31 mouse cellular contexts compared by ENCODE assay signal in genomic region chr3:95520100-95520499, GRCm38 (mm10). TPM values are rescaled to one million over a fixed set of nuclear protein-coding genes. Genes with fewer than 3 reads are reported as not detected.
DNase-seq lines count a peak whose midpoint lies in the region; ATAC-seq and TF ChIP-seq lines count a peak whose summit lies in the region.
"Had no signal": no experiment of that assay in that cellular context is flagged by ENCODE, and none has a peak within 500 bp of the region (broad histone marks: within the 10 kb centered on the region; RNA-seq: fewer than 3 reads in every experiment).

No protein-coding gene starts in this region.

- H3K4me2 ChIP-seq in hindbrain, embryonic 16.5 days (ENCODE audit: low read length) = no peak overlapping the region
- H3K4me2 ChIP-seq in liver, embryonic 13.5 days = 0 out of 2 replicates have a peak overlapping the region, but pooled peaks have one; percentile 8
- H3K4me2 ChIP-seq: embryonic facial prominence, embryonic 12.5 days; hindbrain, embryonic 12.5 days; limb, embryonic 15.5 days; lung, embryonic 15.5 days; midbrain, embryonic 12.5 days; neural tube, embryonic 13.5 days had no signal

- no peak for TF ChIP-seq CTCF in bone marrow, adult 2 months (IDR thresholded peaks at IDR 0.05; ENCODE audit: control insufficient read depth, insufficient read depth, low read length)

- no peak overlapping the region for H3K4me3 ChIP-seq in hindbrain, embryonic 10.5 days
- H3K4me3 ChIP-seq in hindbrain, embryonic 16.5 days (ENCODE audit: low read length) = no peak overlapping the region
- H3K4me3 ChIP-seq in bone marrow, adult 2 months (replicated peaks; ENCODE audit: control insufficient read depth, low read depth, low read length) = no peak overlapping the region
- H3K4me3 ChIP-seq in liver, embryonic 13.5 days (replicated peaks) = no peak overlapping the region
- no peak overlapping the region for H3K4me3 ChIP-seq in macrophage (ENCODE audit: inconsistent target)
- no peak overlapping the region for H3K4me3 ChIP-seq in limb, embryonic 10.5 days
- H3K4me3 ChIP-seq: embryonic facial prominence, embryonic 12.5 days; hindbrain, embryonic 12.5 days; limb, embryonic 15.5 days; lung, embryonic 15.5 days; midbrain, embryonic 12.5 days; neural tube, embryonic 13.5 days had no signal

- H3K79me2 ChIP-seq in macrophage (ENCODE audit: inconsistent target) = peaks cover 35% of the 10 kb centered on the region; the same call in 1 of the 2 replicates

- H3K27ac ChIP-seq in hindbrain, embryonic 10.5 days = 0 out of 2 replicates have a peak overlapping the region, but pooled peaks have one; percentile 50
- no peak overlapping the region for H3K27ac ChIP-seq in hindbrain, embryonic 16.5 days (ENCODE audit: low read depth, low read length)
- H3K27ac ChIP-seq in bone marrow, adult 2 months (ENCODE audit: control insufficient read depth, insufficient read depth, low read depth, low read length, poor library complexity) = peak overlapping the region; percentile 63; the same call in 1 of the 2 replicates
- peak overlapping the region; percentile 88 for H3K27ac ChIP-seq in liver, embryonic 13.5 days
- H3K27ac ChIP-seq in macrophage = peak overlapping the region; percentile 92
- H3K27ac ChIP-seq in limb, embryonic 10.5 days = no peak overlapping the region
- H3K27ac ChIP-seq: embryonic facial prominence, embryonic 12.5 days; kidney, postnatal 0 days; limb, embryonic 15.5 days; lung, embryonic 15.5 days; midbrain, embryonic 12.5 days; neural tube, embryonic 13.5 days had no signal

- no peaks in the 10 kb centered on the region for H3K4me1 ChIP-seq in hindbrain, embryonic 10.5 days (replicated peaks)
- H3K4me1 ChIP-seq in hindbrain, embryonic 16.5 days (ENCODE audit: control insufficient read depth, insufficient read depth, low read depth, low read length) = no peaks in the 10 kb centered on the region
- peaks cover 19% of the 10 kb centered on the region for H3K4me1 ChIP-seq in bone marrow, adult 2 months (ENCODE audit: control insufficient read depth, insufficient read depth, low read length)
- peaks cover 92% of the 10 kb centered on the region for H3K4me1 ChIP-seq in liver, embryonic 13.5 days (replicated peaks)
- H3K4me1 ChIP-seq in limb, embryonic 10.5 days = peaks cover 14% of the 10 kb centered on the region
- H3K4me1 ChIP-seq: neural tube, embryonic 13.5 days had no signal

- no peak overlapping the region for H3K9ac ChIP-seq in hindbrain, embryonic 16.5 days (ENCODE audit: low read depth, low read length)
- H3K9ac ChIP-seq in liver, embryonic 13.5 days = peak overlapping the region; percentile 62
- H3K9ac ChIP-seq: embryonic facial prominence, embryonic 12.5 days; hindbrain, embryonic 12.5 days; limb, embryonic 15.5 days; lung, embryonic 15.5 days; midbrain, embryonic 12.5 days; neural tube, embryonic 13.5 days had no signal

- no peak for ATAC-seq in hindbrain, embryonic 16.5 days
- ATAC-seq in liver, embryonic 13.5 days (ENCODE audit: low read depth) = no peak
- ATAC-seq: forebrain, embryonic 14.5 days had no signal

- WGBS in hindbrain, embryonic 10.5 days = 84% methylated on average over 3 of the region's 3 CpGs
- WGBS in hindbrain, embryonic 16.5 days = 88% methylated on average over 3 of the region's 3 CpGs
- 87% methylated on average over 3 of the region's 3 CpGs for WGBS in bone marrow, adult 2 months
- 77% methylated on average over 3 of the region's 3 CpGs for WGBS in liver, embryonic 13.5 days (ENCODE audit: insufficient replicate concordance)
- 98% methylated on average over 3 of the region's 3 CpGs for WGBS in macrophage (ENCODE audit: missing documents)
- 88% methylated on average over 3 of the region's 3 CpGs for WGBS in limb, embryonic 10.5 days

- no peaks in the 10 kb centered on the region for H3K27me3 ChIP-seq in hindbrain, embryonic 10.5 days (ENCODE audit: insufficient read depth, poor library complexity, severe bottlenecking)
- no peaks in the 10 kb centered on the region for H3K27me3 ChIP-seq in hindbrain, embryonic 16.5 days (replicated peaks; ENCODE audit: control insufficient read depth, insufficient read depth, low read length)
- no peaks in the 10 kb centered on the region for H3K27me3 ChIP-seq in liver, embryonic 13.5 days
- no peaks in the 10 kb centered on the region for H3K27me3 ChIP-seq in limb, embryonic 10.5 days (ENCODE audit: low read depth, poor library complexity, severe bottlenecking)
- H3K27me3 ChIP-seq: embryonic facial prominence, embryonic 12.5 days; hindbrain, embryonic 12.5 days; limb, embryonic 15.5 days; lung, embryonic 15.5 days; midbrain, embryonic 12.5 days; neural tube, embryonic 13.5 days had no signal

- H3K9me3 ChIP-seq in hindbrain, embryonic 10.5 days = no peaks in the 10 kb centered on the region
- no peaks in the 10 kb centered on the region for H3K9me3 ChIP-seq in hindbrain, embryonic 16.5 days (ENCODE audit: control insufficient read depth, low read length)
- no peaks in the 10 kb centered on the region for H3K9me3 ChIP-seq in liver, embryonic 13.5 days (replicated peaks)
- H3K9me3 ChIP-seq in limb, embryonic 10.5 days (replicated peaks) = no peaks in the 10 kb centered on the region
- H3K9me3 ChIP-seq: embryonic facial prominence, embryonic 12.5 days; hindbrain, embryonic 12.5 days; limb, embryonic 15.5 days; lung, embryonic 15.5 days; midbrain, embryonic 12.5 days; neural tube, embryonic 13.5 days had no signal

- no peak for TF ChIP-seq POLR2A in bone marrow, adult 2 months (IDR thresholded peaks at IDR 0.05; ENCODE audit: borderline replicate concordance, control insufficient read depth, low read depth, low read length)

- H3K36me3 ChIP-seq in hindbrain, embryonic 10.5 days = no peaks in the 10 kb centered on the region
- no peaks in the 10 kb centered on the region for H3K36me3 ChIP-seq in hindbrain, embryonic 16.5 days (ENCODE audit: control insufficient read depth, insufficient read depth, low read length)
- no peaks in the 10 kb centered on the region for H3K36me3 ChIP-seq in liver, embryonic 13.5 days
- no peaks in the 10 kb centered on the region for H3K36me3 ChIP-seq in macrophage (ENCODE audit: inconsistent target)
- H3K36me3 ChIP-seq in limb, embryonic 10.5 days = no peaks in the 10 kb centered on the region
- H3K36me3 ChIP-seq: embryonic facial prominence, embryonic 12.5 days; hindbrain, embryonic 12.5 days; limb, embryonic 15.5 days; lung, embryonic 15.5 days; midbrain, embryonic 12.5 days; neural tube, embryonic 13.5 days had no signal

- no peak for DNase-seq in hindbrain, embryonic 10.5 days (ENCODE audit: low spot score)
- no peak for DNase-seq in liver, embryonic 13.5 days
- no peak for DNase-seq in limb, embryonic 10.5 days (ENCODE audit: low spot score)
- no peak for DNase-seq in ovary, postnatal 10 days (ENCODE audit: low spot score)
- DNase-seq: adrenal gland, postnatal 25 days; cerebellum, adult 9-10 months; cerebellum, postnatal 36 days; gastrocnemius, postnatal 25 days; heart, adult 18-20 months; kidney, adult 8-10 months; kidney, postnatal 4 days; layer of hippocampus, postnatal 36 days; left cerebral cortex, postnatal 4 days; thymus, postnatal 14 days had no signal

RNA-seq across cellular contexts. Expression of gene Ctss, which starts 6.5 kb away (rescaled TPM):
- 3.9 and 7.6 TPM in 2 replicates for polyA plus RNA-seq in hindbrain, embryonic 10.5 days (2016; fragmentation: Nextera tagmentation; extraction: Ambion mirVana)
- 11.6 and 16.3 TPM in 2 replicates for polyA plus RNA-seq in hindbrain, embryonic 16.5 days (2015; fragmentation: Nextera tagmentation; extraction: Ambion mirVana)
- polyA plus RNA-seq in bone marrow, adult 2 months (2011; ENCODE audit: insufficient read depth, insufficient read length, low replicate concordance, missing spikeins) = 19.5 and 42.3 TPM in 2 replicates
- 19.8 and 20.8 TPM in 2 replicates for polyA plus RNA-seq in liver, embryonic 13.5 days (2015; fragmentation: Nextera tagmentation; extraction: Ambion mirVana)
- total RNA-seq in macrophage (2018; cell fraction: chromatin; rRNA removed) = 100 to 1,000 TPM; 123 to 423 (median 235) TPM
- total RNA-seq in macrophage (2018; cell fraction: cytosol; rRNA removed) = 1,000 to 10,000 TPM; 2,639 to 4,991 (median 3,753) TPM
- total RNA-seq in macrophage (2018; cell fraction: nucleus; rRNA removed) = 1,000 to 10,000 TPM in 25 of 26 experiments, 100 to 1,000 TPM in 1; 662 to 5,760 (median 3,354) TPM
- 4,472 to 5,209 TPM (median 4,886 TPM) in 3 replicates for polyA plus RNA-seq in macrophage (2018)
- 1.0 and 3.3 TPM in 2 replicates for polyA plus RNA-seq in limb, embryonic 10.5 days (2016; fragmentation: Nextera tagmentation; extraction: Ambion mirVana)

RNA-seq across cellular contexts. Expression of gene Ctsk, which starts 21.0 kb away (rescaled TPM):
- polyA plus RNA-seq in hindbrain, embryonic 10.5 days (2016; fragmentation: Nextera tagmentation; extraction: Ambion mirVana) = 3.7 and 5.9 TPM in 2 replicates
- 8.4 and 10.0 TPM in 2 replicates for polyA plus RNA-seq in hindbrain, embryonic 16.5 days (2015; fragmentation: Nextera tagmentation; extraction: Ambion mirVana)
- polyA plus RNA-seq in bone marrow, adult 2 months (2011; ENCODE audit: insufficient read depth, insufficient read length, low replicate concordance, missing spikeins) = 3.2 and 4.0 TPM in 2 replicates
- polyA plus RNA-seq in liver, embryonic 13.5 days (2015; fragmentation: Nextera tagmentation; extraction: Ambion mirVana) = 1.7 and 1.9 TPM in 2 replicates
- 1 to 10 TPM in 19 of 26 experiments, under 1 TPM in 5, not detected in 2; 0.41 to 9.2 (median 2.1) TPM for total RNA-seq in macrophage (2018; cell fraction: chromatin; rRNA removed)
- total RNA-seq in macrophage (2018; cell fraction: cytosol; rRNA removed) = 1 to 10 TPM; 1.6 to 5.8 (median 3.4) TPM
- total RNA-seq in macrophage (2018; cell fraction: nucleus; rRNA removed) = 1 to 10 TPM; 1.2 to 8.9 (median 3.6) TPM
- polyA plus RNA-seq in macrophage (2018) = 4.6 to 5.0 TPM (median 4.8 TPM) in 3 replicates
- polyA plus RNA-seq in limb, embryonic 10.5 days (2016; fragmentation: Nextera tagmentation; extraction: Ambion mirVana) = 3.4 and 4.2 TPM in 2 replicates

RNA-seq across cellular contexts. Expression of gene Hormad1, which starts 39.4 kb away (rescaled TPM):
- not detected in 2 replicates for polyA plus RNA-seq in hindbrain, embryonic 10.5 days (2016; fragmentation: Nextera tagmentation; extraction: Ambion mirVana)
- not detected in 2 replicates for polyA plus RNA-seq in hindbrain, embryonic 16.5 days (2015; fragmentation: Nextera tagmentation; extraction: Ambion mirVana)
- not detected in 2 replicates for polyA plus RNA-seq in bone marrow, adult 2 months (2011; ENCODE audit: insufficient read depth, insufficient read length, low replicate concordance, missing spikeins)
- 0.12 TPM in 1 of 2 replicates, not detected in the other for polyA plus RNA-seq in liver, embryonic 13.5 days (2015; fragmentation: Nextera tagmentation; extraction: Ambion mirVana)
- total RNA-seq in macrophage (2018; cell fraction: chromatin; rRNA removed) = 1 to 10 TPM in 1 of 26 experiments, under 1 TPM in 6, not detected in 19; 0.45 to 1.2 (median 0.66) TPM
- total RNA-seq in macrophage (2018; cell fraction: cytosol; rRNA removed) = under 1 TPM in 3 of 26 experiments, not detected in 23; 0.10 to 0.19 (median 0.11) TPM
- 1 to 10 TPM in 1 of 26 experiments, under 1 TPM in 1, not detected in 24; 0.44 to 1.1 TPM for total RNA-seq in macrophage (2018; cell fraction: nucleus; rRNA removed)
- polyA plus RNA-seq in macrophage (2018) = 0.09 TPM in 1 of 3 replicates, not detected in the others
- polyA plus RNA-seq in limb, embryonic 10.5 days (2016; fragmentation: Nextera tagmentation; extraction: Ambion mirVana) = 0.10 TPM in 1 of 2 replicates, not detected in the other
- total RNA-seq: adrenal gland, postnatal 25 days; gastrocnemius, adult 18-20 months; gastrocnemius, postnatal 25 days; heart, adult 18-20 months; heart, postnatal 25 days; layer of hippocampus, adult 8-10 months; layer of hippocampus, postnatal 36 days; left cerebral cortex, postnatal 4 days had no signal
- polyA plus RNA-seq: embryonic facial prominence, embryonic 12.5 days; forebrain, embryonic 14.5 days; heart, embryonic 14.5 days; hindbrain, embryonic 12.5 days; kidney, postnatal 0 days; limb, embryonic 15.5 days; midbrain, embryonic 12.5 days; neural tube, embryonic 13.5 days; small intestine, adult 2 months; stomach, embryonic 16.5 days had no signal

Comparison
In these comparisons a context has a peak if more than half of its experiments do, and no peak if none do; other contexts are left out.
1. H3K27ac ChIP-seq: peak in hindbrain, embryonic 10.5 days (single experiment), bone marrow, adult 2 months (single experiment), liver, embryonic 13.5 days (single experiment) and macrophage (single experiment); none in hindbrain, embryonic 16.5 days (single experiment) and limb, embryonic 10.5 days (single experiment).
2. RNA of gene Ctss, which starts 6.5 kb away (polyA plus RNA-seq): 4,472 to 5,209 TPM in macrophage; 19.5 to 42.3 TPM in bone marrow, adult 2 months, 19.8 to 20.8 TPM in liver, embryonic 13.5 days, 11.6 to 16.3 TPM in hindbrain, embryonic 16.5 days, 3.9 to 7.6 TPM in hindbrain, embryonic 10.5 days and 1.0 to 3.3 TPM in limb, embryonic 10.5 days; every median in the first group is over 100 times any median in the second.